Mouse (Mus musculus) lung, adult 2 months (tissue): ENCODE data around the gene Hoxa7.

Source experiments
- CTCF ChIP-seq: fragments of 200-500 bp; IDR thresholded peaks from 2 replicates; pipeline ENCODE4 v1.5.1; 2011; ENCODE audit warnings: mild to moderate bottlenecking, low read length, control low read depth; ENCODE audit not compliant: insufficient read depth
- POLR2A ChIP-seq: fragments of 200-500 bp; IDR thresholded peaks from 2 replicates; pipeline ENCODE4 v1.6.1; 2011; ENCODE audit warnings: low read depth, mild to moderate bottlenecking, control low read depth, low read length, borderline replicate concordance; ENCODE audit errors: extremely low read depth

- TF ChIP-seq CTCF, result no peak
- TF ChIP-seq POLR2A, result no peak
These were observed 28.2 kb upstream of the Hoxa7 start for GRCm38 (mm10) chr6:52249826-52250225.
